Mouse (Mus musculus): Measurements from ENCODE around the gene Hivep3.

Gene Hivep3

GRCm38 (mm10) chr4:119972375-119972774 is 238.8 kb downstream of the Hivep3 start:
- H3K4me3 ChIP-seq (replicated peaks; ENCODE audit: low read length), result no peak overlapping the region

GRCm38 (mm10) chr4:119973729-119974605 is 240.4 kb downstream of the Hivep3 start:
- Histone ChIP-seq H3K9me3 (ENCODE audit: low read length) (no peaks in the 10 kb centered on the region), H3K36me3 (ENCODE audit: insufficient read depth, low read length) (no peaks in the 10 kb centered on the region), H3K27me3 (ENCODE audit: insufficient read depth, low read length) (peaks cover 30% of the 10 kb centered on the region), H3K4me1 (replicated peaks; ENCODE audit: low read depth, low read length) (peaks cover 16% of the 10 kb centered on the region), H3K4me3 (replicated peaks; ENCODE audit: low read length) (no peak overlapping the region)
- TF ChIP-seq POU5F1 (IDR thresholded peaks at IDR 0.05; ENCODE audit: borderline replicate concordance, low read length) (no peak), NANOG (IDR thresholded peaks at IDR 0.05; ENCODE audit: borderline replicate concordance, low read length) (no peak), CTCF (conservative IDR thresholded peaks at IDR 0.05; ENCODE audit: low read length) (no peak)

More at GRCm38 (mm10) chr4:119972375-119972774, 238.8 kb downstream of the Hivep3 start:
- no peak for TF ChIP-seq CTCF (conservative IDR thresholded peaks at IDR 0.05; ENCODE audit: low read length)
- no peak for TF ChIP-seq POU5F1 (IDR thresholded peaks at IDR 0.05; ENCODE audit: borderline replicate concordance, low read length)
- TF ChIP-seq NANOG (IDR thresholded peaks at IDR 0.05; ENCODE audit: borderline replicate concordance, low read length), result no peak
- Histone ChIP-seq H3K27me3 (ENCODE audit: insufficient read depth, low read length) (peaks cover 25% of the 10 kb centered on the region), H3K4me1 (replicated peaks; ENCODE audit: low read depth, low read length) (peaks cover 16% of the 10 kb centered on the region), H3K36me3 (ENCODE audit: insufficient read depth, low read length) (no peaks in the 10 kb centered on the region), H3K9me3 (ENCODE audit: low read length) (no peaks in the 10 kb centered on the region)

- Histone ChIP-seq H3K9me3 (ENCODE audit: low read length) (no peaks in the 10 kb centered on the region), H3K27me3 (ENCODE audit: insufficient read depth, low read length) (peaks cover 23% of the 10 kb centered on the region), H3K4me1 (replicated peaks; ENCODE audit: low read depth, low read length) (peaks cover 9% of the 10 kb centered on the region), H3K4me3 (replicated peaks; ENCODE audit: low read length) (no peak overlapping the region), H3K36me3 (ENCODE audit: insufficient read depth, low read length) (no peaks in the 10 kb centered on the region)
- no peak for TF ChIP-seq CTCF (conservative IDR thresholded peaks at IDR 0.05; ENCODE audit: low read length)
- TF ChIP-seq POU5F1 (IDR thresholded peaks at IDR 0.05; ENCODE audit: borderline replicate concordance, low read length), result no peak
- TF ChIP-seq NANOG (IDR thresholded peaks at IDR 0.05; ENCODE audit: borderline replicate concordance, low read length), result no peak
Measured at GRCm38 (mm10) chr4:119975242-119975641, 241.7 kb downstream of the Hivep3 start.

- Histone ChIP-seq H3K36me3 (ENCODE audit: insufficient read depth, low read length) (no peaks in the 10 kb centered on the region), H3K4me3 (replicated peaks; ENCODE audit: low read length) (no peak overlapping the region), H3K27me3 (ENCODE audit: insufficient read depth, low read length) (peaks cover 23% of the 10 kb centered on the region), H3K9me3 (ENCODE audit: low read length) (no peaks in the 10 kb centered on the region), H3K4me1 (replicated peaks; ENCODE audit: low read depth, low read length) (peaks cover 9% of the 10 kb centered on the region; the same call in 1 of the 2 replicates)
- TF ChIP-seq CTCF (conservative IDR thresholded peaks at IDR 0.05; ENCODE audit: low read length), result no peak
- no peak for TF ChIP-seq NANOG (IDR thresholded peaks at IDR 0.05; ENCODE audit: borderline replicate concordance, low read length)
- no peak for TF ChIP-seq POU5F1 (IDR thresholded peaks at IDR 0.05; ENCODE audit: borderline replicate concordance, low read length)
Measured at GRCm38 (mm10) chr4:119975822-119976221, 242.2 kb downstream of the Hivep3 start.

- peaks cover 25% of the 10 kb centered on the region for H3K27me3 ChIP-seq (ENCODE audit: insufficient read depth, low read length)
- H3K4me1 ChIP-seq (replicated peaks; ENCODE audit: low read depth, low read length), result peaks cover 9% of the 10 kb centered on the region; the same call in 1 of the 2 replicates
Measured at GRCm38 (mm10) chr4:119976428-119977168, 243.0 kb downstream of the Hivep3 start.

GRCm38 (mm10) chr4:119977817-119978491 is 244.4 kb downstream of the Hivep3 start:
- Histone ChIP-seq H3K4me3 (replicated peaks; ENCODE audit: low read length) (no peak overlapping the region), H3K9me3 (ENCODE audit: low read length) (no peaks in the 10 kb centered on the region), H3K4me1 (replicated peaks; ENCODE audit: low read depth, low read length) (peaks cover 9% of the 10 kb centered on the region; the same call in 1 of the 2 replicates), H3K27me3 (ENCODE audit: insufficient read depth, low read length) (peaks cover 21% of the 10 kb centered on the region), H3K36me3 (ENCODE audit: insufficient read depth, low read length) (no peaks in the 10 kb centered on the region)
- no peak for TF ChIP-seq POU5F1 (IDR thresholded peaks at IDR 0.05; ENCODE audit: borderline replicate concordance, low read length)
- TF ChIP-seq CTCF (conservative IDR thresholded peaks at IDR 0.05; ENCODE audit: low read length), result no peak
- TF ChIP-seq NANOG (IDR thresholded peaks at IDR 0.05; ENCODE audit: borderline replicate concordance, low read length), result no peak

More at GRCm38 (mm10) chr4:119976428-119977168, 243.0 kb downstream of the Hivep3 start:
- no peaks in the 10 kb centered on the region for H3K9me3 ChIP-seq (ENCODE audit: low read length)
- H3K36me3 ChIP-seq (ENCODE audit: insufficient read depth, low read length), result no peaks in the 10 kb centered on the region
- TF ChIP-seq POU5F1 (IDR thresholded peaks at IDR 0.05; ENCODE audit: borderline replicate concordance, low read length), result no peak
- no peak for TF ChIP-seq NANOG (IDR thresholded peaks at IDR 0.05; ENCODE audit: borderline replicate concordance, low read length)
- no peak for TF ChIP-seq CTCF (conservative IDR thresholded peaks at IDR 0.05; ENCODE audit: low read length)
- no peak overlapping the region for H3K4me3 ChIP-seq (replicated peaks; ENCODE audit: low read length)

- Histone ChIP-seq H3K4me3 (replicated peaks; ENCODE audit: low read length) (no peak overlapping the region), H3K9me3 (ENCODE audit: low read length) (no peaks in the 10 kb centered on the region), H3K27me3 (ENCODE audit: insufficient read depth, low read length) (peaks cover 21% of the 10 kb centered on the region), H3K36me3 (ENCODE audit: insufficient read depth, low read length) (no peaks in the 10 kb centered on the region), H3K4me1 (replicated peaks; ENCODE audit: low read depth, low read length) (peaks cover 9% of the 10 kb centered on the region; the same call in 1 of the 2 replicates)
- TF ChIP-seq NANOG (IDR thresholded peaks at IDR 0.05; ENCODE audit: borderline replicate concordance, low read length) (no peak), CTCF (conservative IDR thresholded peaks at IDR 0.05; ENCODE audit: low read length) (no peak), POU5F1 (IDR thresholded peaks at IDR 0.05; ENCODE audit: borderline replicate concordance, low read length) (no peak)
Measured at GRCm38 (mm10) chr4:119979238-119979829, 245.8 kb downstream of the Hivep3 start.
